Mouse (Mus musculus) kidney, embryonic 16.5 days (tissue): ENCODE measurements at regions not wholly inside any gene's neighbourhood (a gene's known extent, or its start where the extent isn't known, plus 50 kb on each side); places are given as distances from the start of the nearest gene placed in this dataset.

ENCODE experiments used
- ATAC-seq: fragments of 200-750 bp; cut with Nextera tagmentation; 2 replicates; pipeline ENCODE4 v1.8.0; 2017; ENCODE audit warnings: moderate TSS enrichment; ENCODE audit not compliant: low FRiP score, low TSS enrichment
- H3K27ac ChIP-seq: fragments of 300-500 bp; sonication (generic); 2 replicates; pipeline ENCODE4 v1.5.1; 2014; ENCODE audit warnings: low read length
- H3K27me3 ChIP-seq: fragments of 300-500 bp; sonication (generic); 2 replicates; pipeline ENCODE4 v1.6.1; 2014; ENCODE audit warnings: low read length, control low read depth, mixed read lengths; ENCODE audit not compliant: insufficient read depth
- H3K36me3 ChIP-seq: fragments of 300-500 bp; sonication (generic); 2 replicates; pipeline ENCODE4 v1.6.1; 2014; ENCODE audit warnings: low read length, control low read depth, mixed read lengths; ENCODE audit not compliant: insufficient read depth
- H3K4me1 ChIP-seq: fragments of 300-500 bp; sonication (generic); 2 replicates; pipeline ENCODE4 v1.6.1; 2014; ENCODE audit warnings: low read length, control low read depth, mixed read lengths; ENCODE audit not compliant: insufficient read depth
- H3K4me2 ChIP-seq: fragments of 300-500 bp; sonication (generic); replicated peaks from 2 replicates; pipeline ENCODE4 v1.6.1; 2014; ENCODE audit warnings: low read depth, low read length
- H3K4me3 ChIP-seq: fragments of 300-500 bp; sonication (generic); 2 replicates; pipeline ENCODE4 v1.5.1; 2014; ENCODE audit warnings: mild to moderate bottlenecking, low read length
- H3K9ac ChIP-seq: fragments of 300-500 bp; sonication (generic); replicated peaks from 2 replicates; pipeline ENCODE4 v1.6.1; 2014; ENCODE audit warnings: low read length
- H3K9me3 ChIP-seq: fragments of 300-500 bp; sonication (generic); 2 replicates; pipeline ENCODE4 v1.6.1; 2016; ENCODE audit warnings: low read length, control low read depth
- WGBS: fragments of 180-500 bp; shearing (Covaris S2); extraction: QIAGEN DNeasy Blood & Tissue Kit; methylation state at CpG from one replicate; pipeline ENCODE4 v1.1.7; 2014; 5-methylcytosine and 5-hydroxymethylcytosine counted together

- no peak for ATAC-seq
- no peak overlapping the region for H3K9ac ChIP-seq
- no peak overlapping the region for H3K4me2 ChIP-seq
- H3K27me3 ChIP-seq: no peaks in the 10 kb centered on the region
- H3K36me3 ChIP-seq: no peaks in the 10 kb centered on the region
- no peak overlapping the region for H3K27ac ChIP-seq
- no peaks in the 10 kb centered on the region for H3K4me1 ChIP-seq
- H3K4me3 ChIP-seq: no peak overlapping the region
- peaks cover 7% of the 10 kb centered on the region for H3K9me3 ChIP-seq
- WGBS: 81% methylated on average over 5 of the region's 5 CpGs
Measured at GRCm38 (mm10) chr13:29086854-29087253, 133.3 kb upstream of the Sox4 start.

GRCm38 (mm10) chr13:29081064-29081463 is 127.6 kb upstream of the Sox4 start:
- H3K4me2 ChIP-seq: no peak overlapping the region
- no peaks in the 10 kb centered on the region for H3K9me3 ChIP-seq
- no peaks in the 10 kb centered on the region for H3K36me3 ChIP-seq
- H3K9ac ChIP-seq: no peak overlapping the region
- no peaks in the 10 kb centered on the region for H3K4me1 ChIP-seq
- H3K4me3 ChIP-seq: no peak overlapping the region
- no peak for ATAC-seq
- WGBS: 35% methylated on average over 2 of the region's 2 CpGs
- no peak overlapping the region for H3K27ac ChIP-seq
- no peaks in the 10 kb centered on the region for H3K27me3 ChIP-seq

- Histone ChIP-seq H3K36me3 (no peaks in the 10 kb centered on the region), H3K4me3 (no peak overlapping the region), H3K4me1 (no peaks in the 10 kb centered on the region), H3K4me2 (no peak overlapping the region), H3K9ac (no peak overlapping the region), H3K27me3 (no peaks in the 10 kb centered on the region), H3K27ac (no peak overlapping the region), H3K9me3 (no peaks in the 10 kb centered on the region)
- no peak for ATAC-seq
- WGBS: 93% methylated on average over 10 of the region's 10 CpGs
Measured at GRCm38 (mm10) chr13:29079841-29080240, 126.3 kb upstream of the Sox4 start.

- H3K27me3 ChIP-seq: no peaks in the 10 kb centered on the region
- no peak overlapping the region for H3K27ac ChIP-seq
- WGBS: 90% methylated on average over 2 of the region's 2 CpGs
- H3K4me3 ChIP-seq: no peak overlapping the region
- H3K36me3 ChIP-seq: no peaks in the 10 kb centered on the region
- H3K9ac ChIP-seq: no peak overlapping the region
- no peaks in the 10 kb centered on the region for H3K9me3 ChIP-seq
- no peaks in the 10 kb centered on the region for H3K4me1 ChIP-seq
- no peak for ATAC-seq
- H3K4me2 ChIP-seq: no peak overlapping the region
Measured at GRCm38 (mm10) chr13:29073630-29074029, 120.1 kb upstream of the Sox4 start.

GRCm38 (mm10) chr13:29063924-29064323 is 110.4 kb upstream of the Sox4 start:
- no peak for ATAC-seq
- H3K4me1 ChIP-seq: no peaks in the 10 kb centered on the region
- no peak overlapping the region for H3K4me2 ChIP-seq
- no peaks in the 10 kb centered on the region for H3K36me3 ChIP-seq
- 62% methylated on average over 5 of the region's 5 CpGs for WGBS
- no peaks in the 10 kb centered on the region for H3K27me3 ChIP-seq
- H3K4me3 ChIP-seq: no peak overlapping the region
- no peaks in the 10 kb centered on the region for H3K9me3 ChIP-seq
- no peak overlapping the region for H3K27ac ChIP-seq
- H3K9ac ChIP-seq: no peak overlapping the region

- Histone ChIP-seq H3K9ac (no peak overlapping the region), H3K9me3 (no peaks in the 10 kb centered on the region), H3K27ac (no peak overlapping the region), H3K4me1 (no peaks in the 10 kb centered on the region), H3K27me3 (no peaks in the 10 kb centered on the region), H3K4me3 (no peak overlapping the region), H3K36me3 (no peaks in the 10 kb centered on the region), H3K4me2 (no peak overlapping the region)
- no peak for ATAC-seq
- WGBS: 51% methylated on average over 5 of the region's 5 CpGs
Measured at GRCm38 (mm10) chr13:29058685-29059084, 105.2 kb upstream of the Sox4 start.

GRCm38 (mm10) chr13:29049730-29050129 is 96.2 kb upstream of the Sox4 start:
- 32% methylated on average over 4 of the region's 4 CpGs for whole genome bisulfite sequencing
- no peak for ATAC-seq
- Histone ChIP-seq H3K27me3 (no peaks in the 10 kb centered on the region), H3K4me1 (no peaks in the 10 kb centered on the region), H3K36me3 (no peaks in the 10 kb centered on the region), H3K9ac (no peak overlapping the region), H3K9me3 (no peaks in the 10 kb centered on the region), H3K27ac (no peak overlapping the region), H3K4me3 (no peak overlapping the region), H3K4me2 (no peak overlapping the region)

- no peaks in the 10 kb centered on the region for H3K9me3 ChIP-seq
- H3K27ac ChIP-seq: no peak overlapping the region
- H3K4me3 ChIP-seq: no peak overlapping the region
- H3K4me2 ChIP-seq: no peak overlapping the region
- no peaks in the 10 kb centered on the region for H3K27me3 ChIP-seq
- no peaks in the 10 kb centered on the region for H3K4me1 ChIP-seq
- WGBS: 55% methylated on average over 7 of the region's 7 CpGs
- H3K36me3 ChIP-seq: no peaks in the 10 kb centered on the region
- no peak overlapping the region for H3K9ac ChIP-seq
- no peak for ATAC-seq
Measured at GRCm38 (mm10) chr13:29048990-29049576, 95.6 kb upstream of the Sox4 start.

GRCm38 (mm10) chr13:29044655-29045054 is 91.1 kb upstream of the Sox4 start:
- H3K9ac ChIP-seq: no peak overlapping the region
- no peaks in the 10 kb centered on the region for H3K9me3 ChIP-seq
- 45% methylated on average over 4 of the region's 4 CpGs for WGBS
- H3K36me3 ChIP-seq: no peaks in the 10 kb centered on the region
- no peak overlapping the region for H3K4me3 ChIP-seq
- no peak overlapping the region for H3K4me2 ChIP-seq
- H3K27me3 ChIP-seq: no peaks in the 10 kb centered on the region
- no peaks in the 10 kb centered on the region for H3K4me1 ChIP-seq
- no peak for ATAC-seq
- H3K27ac ChIP-seq: no peak overlapping the region

GRCm38 (mm10) chr13:29040331-29040730 is 86.8 kb upstream of the Sox4 start:
- Histone ChIP-seq H3K27ac (no peak overlapping the region), H3K4me1 (no peaks in the 10 kb centered on the region), H3K4me2 (no peak overlapping the region), H3K9me3 (no peaks in the 10 kb centered on the region), H3K36me3 (no peaks in the 10 kb centered on the region), H3K4me3 (no peak overlapping the region), H3K9ac (no peak overlapping the region), H3K27me3 (no peaks in the 10 kb centered on the region)
- no peak for ATAC-seq
- 93% methylated on average over 5 of the region's 5 CpGs for WGBS
